Mouse (Mus musculus) neutrophil, adult 5-6 weeks (primary cell): ENCODE results near the gene Ralgapa2. TPM values are rescaled to one million over a fixed set of nuclear protein-coding genes. Genes with fewer than 3 reads are reported as not detected.

Experiments used
- ATAC-seq: fragments of 151-379, 151-347 bp; 2 replicates; pipeline ENCODE4 v1.8.0; 2017; ENCODE audit warnings: mild to moderate bottlenecking, moderate TSS enrichment; ENCODE audit not compliant: insufficient number of reproducible peaks, poor library complexity, low FRiP score, severe bottlenecking; ENCODE audit errors: extremely low read depth
- total RNA-seq: library from RNA; stranded (forward); fragments of 200-1000 nt; gene quantifications from 2 replicates; pipeline ENCODE4 v1.2.3, GENCODE M21; 2017

Gene Ralgapa2
- total RNA-seq, 1 experiment from 2014 or later, result 33.1 TPM

DNA sequence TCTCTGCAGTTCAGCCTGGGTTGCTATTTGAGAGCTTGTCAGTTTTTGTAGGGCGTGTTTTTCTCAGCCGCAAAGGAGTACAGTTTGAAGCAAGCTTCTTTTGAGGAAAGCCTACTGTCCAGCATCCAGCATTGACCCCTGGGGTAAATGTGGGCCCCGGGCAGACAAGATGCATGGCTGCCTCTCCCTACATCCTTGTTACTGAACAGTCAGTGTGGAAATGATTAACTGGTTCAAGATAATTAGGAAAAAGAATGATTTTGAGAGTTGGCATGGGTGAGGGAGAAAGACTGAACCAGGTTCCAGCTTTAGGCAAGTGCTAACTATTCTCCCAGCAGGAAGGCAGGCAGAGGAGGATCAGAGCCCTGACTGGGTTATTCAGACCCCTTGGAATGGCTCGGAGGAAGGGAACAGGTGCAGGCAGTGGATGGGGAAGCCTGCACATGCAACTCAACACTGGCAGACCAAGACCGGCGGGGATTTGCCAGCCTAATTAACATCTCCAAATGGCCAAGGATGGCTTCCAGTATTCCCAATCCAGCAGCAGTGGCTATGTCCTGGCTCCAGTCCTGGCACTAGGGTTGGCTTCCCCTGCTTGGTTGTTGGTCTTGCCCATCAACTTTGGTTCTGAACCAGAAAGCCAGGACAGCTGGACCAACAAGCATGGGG lies 261.8 kb downstream of the Ralgapa2 start:
- no peak for ATAC-seq

DNA sequence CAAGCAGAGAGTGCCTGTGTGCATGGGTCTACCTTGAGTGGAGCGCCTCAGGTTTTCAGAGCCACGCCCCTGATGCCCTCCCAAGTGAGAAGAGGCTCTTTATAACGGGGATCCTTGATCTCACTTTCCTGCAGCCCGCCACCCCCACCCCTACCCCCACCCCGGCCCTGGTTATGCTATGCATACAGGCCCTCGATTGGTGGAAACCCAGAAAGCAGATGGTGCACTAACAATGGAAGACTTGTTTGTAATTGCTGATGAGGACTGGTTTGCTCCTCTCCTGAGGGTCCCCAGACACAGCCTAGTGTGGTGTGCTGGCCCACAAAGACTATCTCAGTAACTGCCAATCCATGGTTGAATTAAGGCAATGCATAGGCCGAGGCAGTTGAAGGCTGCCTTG lies 263.1 kb downstream of the Ralgapa2 start:
- ATAC-seq, result no peak

DNA sequence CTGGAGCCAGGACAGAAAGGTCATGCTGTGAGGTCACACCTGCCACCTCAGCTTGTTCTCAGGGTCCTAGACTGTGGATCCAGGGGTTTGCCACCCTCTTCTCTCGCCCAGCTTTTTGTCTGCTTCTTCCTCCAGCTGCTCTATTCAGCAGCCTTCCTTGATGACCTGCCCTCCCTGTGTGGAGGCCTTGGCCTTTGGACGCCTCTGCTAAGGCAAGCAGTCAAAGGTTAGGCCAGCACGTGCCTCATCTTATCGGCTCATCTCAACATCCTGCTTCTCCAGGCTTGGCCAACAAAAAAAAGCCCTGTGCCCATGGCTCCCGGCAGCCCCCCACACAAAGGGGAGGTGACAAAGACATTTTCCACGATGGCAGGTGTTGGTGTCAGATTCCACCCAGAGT lies 264.6 kb downstream of the Ralgapa2 start:
- ATAC-seq, result no peak

DNA sequence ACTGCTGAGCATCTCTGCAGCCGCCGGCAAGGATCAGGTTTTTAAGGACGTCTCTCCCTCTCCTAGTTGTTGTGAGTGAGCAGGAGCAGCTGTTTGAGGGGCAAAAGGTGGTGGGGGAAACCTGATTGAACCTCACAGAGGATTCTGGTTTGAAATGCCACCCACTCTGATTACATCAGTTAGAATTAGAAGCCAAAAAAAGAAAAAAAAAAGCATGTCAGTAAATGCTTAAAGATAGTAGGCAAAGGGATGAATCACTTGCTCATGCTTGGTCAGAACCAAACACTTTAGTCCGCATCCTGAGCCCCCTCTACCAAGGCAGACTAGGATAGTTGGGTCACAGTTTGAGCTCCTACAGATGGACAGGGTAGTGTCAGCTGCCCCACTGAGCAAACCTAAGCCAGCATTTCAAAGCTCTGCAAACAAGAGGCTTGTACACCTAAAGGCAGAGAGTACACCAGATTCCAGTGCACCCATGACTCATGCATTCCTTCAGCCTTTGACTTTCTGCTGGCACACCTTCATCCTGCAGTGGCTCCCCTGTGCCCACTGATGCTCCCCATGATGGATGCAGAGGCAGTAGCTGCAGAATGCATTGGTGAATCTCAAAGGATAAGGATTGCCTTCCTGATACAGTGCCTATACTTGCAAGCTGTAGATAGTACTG lies 265.6 kb downstream of the Ralgapa2 start:
- ATAC-seq, result no peak

DNA sequence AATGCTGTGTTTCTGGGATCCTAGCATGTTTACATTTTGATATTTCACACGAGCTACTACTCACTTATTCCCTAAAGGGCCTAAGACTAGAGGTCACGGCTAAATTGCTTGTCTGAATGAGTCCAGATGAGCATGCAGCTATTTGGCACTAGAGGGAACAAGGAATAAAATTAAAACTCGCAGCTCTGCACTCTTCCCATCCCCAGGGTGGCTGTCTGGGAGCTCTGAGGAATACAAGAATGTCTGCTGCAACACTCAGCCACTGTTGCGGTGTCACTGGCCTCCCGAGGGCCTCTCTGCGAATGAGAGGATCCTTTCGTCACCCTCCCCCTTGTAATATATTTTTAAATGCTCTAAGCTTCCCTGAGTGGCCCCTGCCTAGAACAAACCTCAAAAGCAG lies 266.7 kb downstream of the Ralgapa2 start:
- no peak for ATAC-seq

DNA sequence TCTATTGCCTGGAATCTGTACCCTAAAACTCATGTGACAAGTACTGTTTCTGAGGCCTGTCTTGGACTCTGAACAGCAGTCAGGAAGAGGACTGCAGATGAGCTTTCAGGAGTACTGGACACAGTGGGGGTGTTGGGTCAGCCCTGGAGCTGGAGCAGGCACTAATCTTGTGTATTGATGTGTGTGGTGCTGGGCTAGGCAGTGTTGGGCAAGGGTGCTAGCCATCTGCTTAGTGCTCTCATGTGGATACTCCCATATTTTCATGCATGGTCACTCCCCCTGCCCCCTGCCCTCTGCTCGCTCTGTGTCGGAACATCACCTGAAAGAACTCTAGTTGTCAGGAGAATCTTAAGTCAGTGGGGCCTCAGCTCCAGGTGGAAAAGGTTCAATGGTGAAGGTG lies 268.1 kb downstream of the Ralgapa2 start:
- no peak for ATAC-seq

DNA sequence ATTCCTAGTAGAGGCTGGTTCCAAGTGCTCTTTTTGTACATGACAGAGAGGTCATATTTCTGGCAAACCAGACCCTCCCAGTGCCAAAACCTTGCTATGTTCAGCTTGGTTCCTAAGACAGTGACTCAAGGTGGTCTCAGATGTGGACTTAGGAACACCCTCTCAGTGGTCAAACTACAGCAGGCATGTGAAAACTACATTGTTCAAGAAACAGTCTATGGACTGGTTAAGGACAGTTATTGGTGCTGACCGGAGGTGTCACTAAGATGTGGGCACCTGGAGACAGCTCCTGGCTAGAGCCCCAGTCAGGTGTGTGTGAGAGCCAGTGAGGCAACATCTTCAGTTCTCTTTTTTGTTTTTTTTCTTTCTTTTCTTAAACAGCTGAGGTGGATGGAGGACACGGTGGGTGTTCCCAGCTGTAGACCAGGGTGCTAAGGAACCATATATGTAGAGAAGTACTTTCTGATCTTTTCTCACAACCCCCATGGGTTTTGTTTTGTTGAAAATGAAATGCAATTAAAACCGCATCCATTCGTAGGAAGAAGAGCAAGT lies 272.9 kb downstream of the Ralgapa2 start:
- no peak for ATAC-seq

DNA sequence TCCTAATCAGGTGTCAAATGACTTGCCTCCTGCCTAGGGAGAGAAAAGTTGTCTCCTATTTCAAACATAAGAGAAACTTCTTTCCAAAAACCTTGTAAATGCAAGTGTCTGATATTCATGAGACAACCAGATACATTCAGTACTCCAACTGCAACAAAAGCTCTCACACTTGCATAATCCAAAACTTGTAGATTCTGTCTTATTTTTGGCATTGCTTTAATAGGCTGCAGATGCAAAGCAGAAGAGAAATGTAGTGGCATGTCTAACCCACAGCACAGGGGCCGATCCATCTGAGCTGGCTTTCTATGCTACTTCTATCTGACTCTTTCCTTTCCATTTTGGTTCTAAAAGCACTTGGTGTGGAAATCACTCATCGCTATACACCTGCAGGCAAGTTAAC lies 280.7 kb downstream of the Ralgapa2 start:
- ATAC-seq, result no peak

DNA sequence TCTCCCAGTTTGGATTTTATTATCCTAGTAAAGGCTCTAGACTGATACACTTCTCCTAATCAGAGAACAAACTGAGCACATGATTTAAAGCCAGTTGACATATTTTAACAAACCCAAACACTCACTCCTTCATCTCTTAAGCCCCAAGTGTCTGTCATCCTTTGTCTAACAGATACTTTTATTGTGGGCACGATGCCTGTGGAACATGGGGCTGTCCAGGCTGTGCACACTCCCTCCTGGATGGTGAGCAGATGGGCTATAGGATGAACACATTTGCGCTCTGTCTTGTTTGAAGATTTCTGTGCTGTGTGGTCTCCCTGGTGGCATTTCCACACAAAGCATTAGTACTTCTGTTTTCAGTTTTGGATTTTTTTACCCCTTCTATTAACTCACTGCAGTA lies 283.7 kb downstream of the Ralgapa2 start:
- no peak for ATAC-seq

DNA sequence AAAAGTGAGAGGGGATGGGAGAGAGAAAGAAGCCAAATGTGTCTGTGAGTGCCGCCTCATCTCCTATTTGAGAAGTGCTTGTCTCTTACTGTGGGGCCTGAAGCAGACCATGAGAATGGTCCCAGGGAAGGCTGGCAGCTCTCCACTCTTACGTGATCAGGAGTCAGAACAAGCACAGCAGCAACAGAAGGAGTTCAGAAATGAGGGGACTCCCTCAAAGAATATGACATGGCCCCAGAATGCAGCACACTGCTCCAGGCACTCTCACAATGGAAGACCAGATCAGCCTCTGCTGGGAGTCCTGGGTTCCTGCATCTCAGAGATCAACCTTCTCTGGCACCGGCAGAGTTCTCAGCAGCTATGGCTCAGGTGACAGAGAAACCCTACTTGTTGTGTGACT lies 284.5 kb downstream of the Ralgapa2 start:
- ATAC-seq, result no peak

DNA sequence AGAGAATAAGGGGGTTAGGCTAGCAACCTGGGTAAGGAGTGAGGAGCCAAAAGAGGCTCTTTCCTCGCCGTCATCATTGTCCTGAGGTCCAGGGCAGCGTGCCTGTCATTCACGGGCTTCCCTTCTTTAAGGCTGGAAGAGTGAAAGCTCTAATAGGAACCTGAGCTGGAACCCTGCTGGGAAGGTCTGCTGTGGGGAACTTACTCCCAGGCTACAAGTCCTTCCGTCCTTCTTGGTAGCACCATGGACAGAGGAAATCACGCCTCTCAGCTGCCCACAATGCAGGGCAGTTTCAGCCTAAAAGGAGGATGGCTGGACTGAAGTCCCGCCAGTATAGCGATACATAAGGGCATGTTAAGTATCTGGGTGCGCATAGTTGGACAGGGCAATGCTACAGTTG lies 285.7 kb downstream of the Ralgapa2 start:
- no peak for ATAC-seq

DNA sequence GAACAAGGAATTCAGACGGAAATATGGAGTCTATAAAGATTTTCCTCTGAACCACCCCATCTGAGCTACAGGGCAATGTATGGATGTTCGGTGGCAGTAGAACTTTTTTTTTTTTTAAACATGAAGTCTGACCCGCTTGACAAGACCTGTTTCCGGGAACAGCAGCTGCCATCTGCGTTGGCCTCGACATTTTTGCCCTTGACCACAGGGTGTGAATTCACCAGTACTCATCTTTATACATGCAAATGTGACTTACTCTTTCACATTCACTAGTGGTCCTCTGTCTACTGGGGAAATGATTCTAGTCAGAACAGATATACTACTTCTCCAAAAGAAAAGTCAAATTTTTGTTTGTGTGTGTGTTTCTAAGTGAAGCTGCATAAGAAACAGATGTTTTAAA lies 286.3 kb downstream of the Ralgapa2 start:
- no peak for ATAC-seq

DNA sequence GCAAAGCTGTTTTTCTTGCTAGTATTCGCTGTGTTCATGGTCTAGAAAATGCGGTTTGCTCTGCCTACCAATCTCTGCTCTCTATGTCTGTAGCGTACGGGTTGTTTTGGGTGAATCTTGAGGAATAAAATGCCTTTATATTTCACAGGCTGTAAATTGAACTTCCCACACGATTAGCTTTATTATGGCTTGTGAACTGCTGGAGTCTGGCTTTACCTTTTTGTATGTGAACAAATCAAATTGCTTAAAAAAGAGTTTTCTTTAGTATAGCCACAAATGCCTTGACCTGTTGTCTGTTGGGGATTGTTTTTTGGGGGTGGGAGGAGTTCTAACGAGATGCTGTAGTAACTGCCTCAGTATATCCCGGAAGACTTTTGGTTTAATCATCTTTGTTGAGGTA lies 288.0 kb downstream of the Ralgapa2 start:
- no peak for ATAC-seq

DNA sequence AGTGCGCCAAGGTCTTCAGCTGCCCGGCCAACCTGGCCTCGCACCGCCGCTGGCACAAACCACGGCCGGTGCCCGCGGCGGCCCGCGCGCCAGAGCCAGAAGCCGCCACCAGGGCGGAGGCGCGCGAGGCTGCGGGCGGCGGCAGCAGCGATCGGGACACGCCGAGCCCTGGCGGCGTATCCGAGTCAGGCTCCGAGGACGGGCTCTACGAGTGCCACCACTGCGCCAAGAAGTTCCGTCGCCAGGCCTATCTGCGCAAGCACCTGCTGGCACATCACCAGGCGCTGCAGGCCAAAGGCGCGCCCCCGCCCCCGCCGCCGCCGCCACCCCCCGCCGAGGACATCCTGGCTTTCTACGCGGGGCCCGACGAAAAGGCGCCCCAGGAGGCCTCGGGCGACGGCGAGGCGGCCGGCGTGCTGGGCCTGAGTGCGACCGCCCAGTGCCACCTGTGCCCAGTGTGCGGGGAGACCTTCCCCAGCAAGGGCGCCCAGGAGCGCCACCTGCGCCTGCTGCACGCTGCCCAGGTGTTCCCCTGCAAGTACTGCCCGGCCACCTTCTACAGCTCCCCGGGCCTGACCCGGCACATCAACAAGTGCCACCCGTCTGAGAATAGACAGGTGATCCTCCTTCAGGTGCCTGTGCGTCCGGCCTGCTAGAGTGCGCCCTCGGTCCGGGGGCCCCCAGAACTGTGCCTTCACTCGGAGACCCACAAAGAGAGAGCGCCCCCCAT lies 288.8 kb downstream of the Ralgapa2 start:
- ATAC-seq, result no peak

DNA sequence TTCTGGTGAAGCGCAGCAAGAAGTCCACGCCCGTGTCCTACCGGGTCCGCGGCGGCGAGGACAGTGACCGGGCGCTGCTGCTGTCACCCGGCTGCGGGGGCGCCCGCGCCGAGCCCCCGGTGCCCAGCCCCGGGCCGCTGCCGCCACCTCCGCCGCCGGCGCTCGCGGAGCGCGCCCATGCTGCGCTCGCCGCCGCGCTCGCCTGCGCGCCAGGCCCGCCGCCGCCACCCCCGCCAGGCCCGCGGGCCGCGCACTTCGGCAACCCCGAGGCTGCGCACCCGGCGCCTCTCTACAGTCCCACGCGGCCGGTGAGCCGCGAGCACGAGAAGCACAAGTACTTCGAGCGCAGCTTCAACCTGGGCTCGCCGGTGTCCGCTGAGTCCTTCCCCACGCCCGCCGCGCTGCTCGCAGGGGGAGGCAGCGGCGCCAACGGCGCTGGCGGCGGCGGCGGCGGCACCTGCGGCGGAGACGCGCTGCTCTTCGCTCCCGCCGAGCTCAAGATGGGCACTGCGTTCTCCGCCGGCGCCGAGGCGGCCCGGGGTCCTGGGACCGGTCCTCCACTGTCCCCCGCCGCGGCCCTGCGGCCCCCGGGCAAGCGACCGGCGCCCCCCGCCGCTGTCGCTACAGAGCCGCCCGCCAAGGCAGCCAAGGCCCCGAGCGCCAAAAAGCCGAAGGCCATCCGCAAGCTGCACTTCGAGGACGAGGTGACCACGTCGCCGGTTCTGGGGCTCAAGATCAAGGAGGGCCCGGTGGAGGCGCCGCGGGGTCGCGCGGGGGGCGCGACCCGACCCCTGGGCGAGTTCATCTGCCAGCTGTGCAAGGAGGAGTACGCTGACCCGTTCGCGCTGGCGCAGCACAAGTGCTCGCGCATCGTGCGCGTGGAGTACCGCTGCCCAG lies 289.6 kb downstream of the Ralgapa2 start:
- no peak for ATAC-seq

DNA sequence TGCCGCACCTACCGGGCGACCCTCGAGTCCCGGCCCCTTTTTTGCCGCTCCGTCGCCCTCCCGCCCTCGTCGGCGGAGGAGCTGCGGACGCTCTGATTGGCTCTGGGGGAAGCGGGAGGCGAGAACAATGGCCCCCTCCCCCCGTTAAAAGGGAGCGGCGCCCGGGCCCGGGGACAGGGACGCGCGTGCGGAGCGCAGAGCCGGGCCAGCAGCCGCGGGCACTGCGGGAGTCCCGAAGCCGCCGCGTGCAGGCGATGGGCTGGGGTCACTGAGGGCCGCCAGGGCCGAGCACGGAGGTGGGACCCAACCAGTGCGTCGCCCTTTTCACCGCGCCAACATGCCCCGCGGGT lies 290.2 kb downstream of the Ralgapa2 start:
- no peak for ATAC-seq

DNA sequence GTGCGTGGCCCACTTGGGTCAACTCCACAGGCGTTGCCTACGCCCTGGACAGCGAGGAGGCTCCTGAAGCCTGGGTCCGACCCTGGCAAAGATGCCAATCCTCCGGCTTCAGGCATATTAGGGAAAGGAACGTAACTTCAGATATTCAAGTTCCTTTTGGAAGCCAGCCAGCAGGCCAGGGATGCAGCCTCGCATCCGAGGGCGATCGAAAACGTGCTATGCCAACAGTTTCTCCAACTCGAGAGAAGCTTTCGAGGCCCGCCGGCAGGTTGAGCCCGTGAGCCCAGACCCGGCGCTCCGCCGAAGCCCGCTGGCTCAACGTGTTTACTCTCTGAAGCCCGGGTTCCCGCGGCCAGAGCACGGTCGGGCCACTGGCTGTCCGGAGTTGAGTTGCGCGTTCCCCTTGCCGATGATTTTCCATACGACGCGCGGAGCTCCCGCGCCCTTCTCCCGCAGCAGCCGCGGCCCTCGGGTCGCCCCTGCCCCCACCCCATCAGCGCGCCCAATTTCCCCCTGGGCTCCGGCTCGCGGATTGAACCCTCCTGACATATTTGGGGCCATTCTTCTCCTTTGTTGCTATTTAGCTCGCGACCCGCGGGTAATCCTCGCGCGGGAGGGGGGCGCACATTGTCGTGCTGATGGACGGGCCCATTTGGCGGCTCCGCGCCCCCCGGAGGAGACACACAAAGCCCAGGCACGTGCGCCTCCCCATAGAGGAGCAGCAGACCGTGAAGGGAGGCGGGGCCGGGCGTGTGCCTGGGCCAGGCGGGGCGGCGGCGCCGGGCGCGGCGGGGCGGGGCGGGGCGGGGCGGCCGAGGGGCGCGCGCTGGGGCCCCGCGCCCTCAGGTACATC lies 290.8 kb downstream of the Ralgapa2 start, which contains the start of gene Insm1:
TSS of gene Insm1 (plus strand) at position 846 of the 853 bp plus-strand sequence.
- ATAC-seq, result no peak

DNA sequence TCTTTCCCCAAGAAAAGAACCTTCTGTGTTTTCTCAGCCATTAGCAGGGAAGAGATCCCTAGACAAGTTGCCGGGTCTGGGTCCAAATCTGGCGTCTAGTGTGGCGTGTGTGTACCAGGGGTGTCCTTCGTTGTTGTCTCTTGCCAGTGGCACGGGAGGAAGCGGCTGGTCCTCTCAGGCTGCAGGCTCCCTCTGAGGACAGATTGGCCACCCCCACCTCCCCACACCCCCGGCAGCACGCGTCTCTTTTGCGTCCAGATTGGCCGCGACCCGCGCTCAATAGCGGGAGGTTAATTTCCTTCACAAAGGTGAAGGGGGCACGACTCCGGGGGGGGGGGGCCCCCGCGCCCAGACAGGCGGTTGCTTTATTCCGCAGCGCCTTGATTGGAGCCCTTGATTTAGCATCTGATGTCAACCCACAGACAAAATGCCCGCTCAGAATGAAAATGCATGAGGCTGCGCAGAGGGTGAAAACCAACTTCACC lies 291.5 kb downstream of the Ralgapa2 start:
- no peak for ATAC-seq
